Mouse (Mus musculus) E14TG2a.4 (cell line): ENCODE data around the gene Sf3b4.

Experiments
- CTCF ChIP-seq: conservative IDR thresholded peaks from 2 replicates; pipeline ENCODE4 v1.5.1; 2014; ENCODE audit warnings: low read length
- NANOG ChIP-seq: IDR thresholded peaks from 2 replicates; pipeline ENCODE4 v1.6.1; 2014; ENCODE audit warnings: borderline replicate concordance, low read length, mixed read lengths

DNA sequence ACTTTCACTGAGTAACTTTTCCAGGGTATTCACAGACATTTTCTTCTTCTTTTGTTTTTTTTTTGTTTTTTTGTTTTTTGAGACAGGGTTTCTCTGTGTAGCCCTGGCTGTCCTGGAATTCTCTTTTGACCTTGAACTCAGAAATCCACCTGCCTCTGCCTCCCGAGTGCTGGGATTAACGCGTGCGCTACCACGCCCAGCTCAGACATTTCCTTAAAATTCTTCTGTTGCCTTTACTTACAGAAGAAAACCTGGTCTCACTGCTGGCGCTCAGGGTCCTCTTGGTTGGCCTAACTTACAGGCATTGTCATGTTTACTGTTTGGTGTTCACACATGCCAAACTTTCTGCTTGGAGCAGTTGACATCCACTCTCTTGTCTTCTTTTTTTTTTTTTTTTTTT is 3.1 kb downstream of the Sf3b4 start:
- TF ChIP-seq CTCF, result no peak
- TF ChIP-seq NANOG, result no peak
